Mouse (Mus musculus): ENCODE data around the gene March8. TPM values are rescaled to one million over a fixed set of nuclear protein-coding genes. Genes with fewer than 3 reads are reported as not detected.
"Not testable (repeated sequence)": the region's sequence is repeated elsewhere in the genome, so short reads cannot be mapped to it uniquely, and the experiment has no call there.

March8 gene
- polyA plus RNA-seq, 1 experiment from 2014 or later: 29.4 TPM

DNA sequence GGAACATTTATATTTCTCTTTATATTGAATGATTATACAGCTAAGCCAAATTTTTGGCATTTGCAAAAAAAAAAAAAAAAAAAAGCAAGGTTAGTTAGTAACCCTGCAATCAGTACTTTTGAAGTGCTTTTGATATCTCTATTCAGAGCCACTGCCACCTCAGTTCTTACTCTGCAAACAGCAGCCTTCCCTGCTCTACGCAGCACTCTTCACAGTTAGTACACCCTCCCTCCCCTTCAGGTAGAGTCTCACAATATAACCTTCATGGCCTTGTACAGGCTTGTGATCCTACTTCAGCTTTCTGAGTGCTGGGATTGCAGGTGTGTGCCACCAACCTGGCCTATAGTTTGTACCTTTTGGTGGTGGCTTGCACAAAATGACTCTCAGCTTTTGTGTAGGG lies 15.6 kb downstream of the March8 start:
- H3K4me3 ChIP-seq (ENCODE audit: low read depth, low read length): no peak overlapping the region
- H3K27ac ChIP-seq (ENCODE audit: low read depth, low read length): no peak overlapping the region
- no peak overlapping the region for H3K9ac ChIP-seq (ENCODE audit: low read depth, low read length)
- no peak overlapping the region for H3K4me2 ChIP-seq (replicated peaks; ENCODE audit: low read depth)
- ATAC-seq: no peak
- no peaks in the 10 kb centered on the region for H3K27me3 ChIP-seq (replicated peaks; ENCODE audit: control insufficient read depth, insufficient read depth, low read length)
- H3K36me3 ChIP-seq (ENCODE audit: control insufficient read depth, insufficient read depth): no peaks in the 10 kb centered on the region
- 86% methylated on average over 1 of the region's 1 CpGs for WGBS
- no peaks in the 10 kb centered on the region for H3K9me3 ChIP-seq (ENCODE audit: control insufficient read depth)
- no peak for TF ChIP-seq CTCF (IDR thresholded peaks at IDR 0.05; ENCODE audit: low read depth)
- H3K4me1 ChIP-seq (replicated peaks; ENCODE audit: control insufficient read depth, insufficient read depth, low read length): no peaks in the 10 kb centered on the region

DNA sequence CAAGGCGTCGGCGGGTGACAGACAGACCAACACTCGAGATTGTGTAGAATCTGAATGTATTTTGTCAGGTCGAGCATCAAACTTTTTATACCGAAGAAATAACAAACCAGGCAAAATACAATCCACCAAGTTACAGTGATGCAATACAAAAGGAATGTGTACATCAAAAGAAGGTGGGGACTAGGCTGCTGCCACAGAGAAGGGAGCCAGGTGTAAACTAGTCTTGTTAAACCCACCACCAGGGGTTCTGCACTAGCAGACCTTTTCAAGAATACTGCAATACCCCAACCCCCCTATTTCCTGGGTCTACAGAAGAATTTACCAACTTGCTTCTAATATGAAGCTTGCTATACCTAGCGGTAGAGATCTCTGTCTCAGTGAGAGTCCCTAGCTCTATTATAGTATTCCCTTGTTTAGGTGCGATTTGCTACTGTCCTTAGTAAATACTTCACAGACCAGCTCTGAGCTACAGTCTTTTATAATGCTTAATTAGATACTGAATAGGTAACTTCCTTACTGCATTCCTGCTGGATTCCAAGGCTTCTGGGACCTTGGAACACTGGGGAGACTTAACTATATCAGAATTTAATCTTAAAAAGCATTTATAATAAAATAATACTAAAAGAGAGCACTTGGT lies 18.6 kb downstream of the March8 start:
- H3K9ac ChIP-seq (ENCODE audit: low read depth, low read length); H3K4me3 ChIP-seq (ENCODE audit: low read depth, low read length); H3K4me2 ChIP-seq (replicated peaks; ENCODE audit: low read depth); H3K27ac ChIP-seq (ENCODE audit: low read depth, low read length); ATAC-seq; H3K36me3 ChIP-seq (ENCODE audit: control insufficient read depth, insufficient read depth); H3K4me1 ChIP-seq (replicated peaks; ENCODE audit: control insufficient read depth, insufficient read depth, low read length); H3K27me3 ChIP-seq (replicated peaks; ENCODE audit: control insufficient read depth, insufficient read depth, low read length); H3K9me3 ChIP-seq (ENCODE audit: control insufficient read depth): not testable (repeated sequence)
- 75% methylated on average over 8 of the region's 8 CpGs for WGBS

DNA sequence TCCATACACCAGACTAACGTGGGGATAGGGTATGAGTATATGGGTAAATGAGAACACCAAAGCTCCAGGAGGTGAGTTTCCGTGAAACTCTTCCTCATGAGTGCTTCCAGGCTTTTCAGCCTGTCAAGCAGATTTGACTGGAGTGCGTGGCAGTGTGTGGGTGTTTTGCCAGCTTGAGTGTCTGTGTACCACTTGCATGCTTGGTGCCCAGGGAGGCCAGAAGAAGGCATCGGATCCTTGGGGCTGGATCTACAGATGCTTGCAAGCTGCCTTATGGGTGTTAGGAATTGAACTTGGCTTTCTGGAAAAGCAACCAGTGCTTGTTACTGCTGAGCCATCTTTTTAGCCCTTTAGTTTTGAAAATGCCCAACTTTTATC lies 19.1 kb downstream of the March8 start:
- ATAC-seq: no peak
- Histone ChIP-seq H3K9me3 (ENCODE audit: control insufficient read depth) (no peaks in the 10 kb centered on the region), H3K27me3 (replicated peaks; ENCODE audit: control insufficient read depth, insufficient read depth, low read length) (no peaks in the 10 kb centered on the region), H3K4me1 (replicated peaks; ENCODE audit: control insufficient read depth, insufficient read depth, low read length) (no peaks in the 10 kb centered on the region), H3K4me3 (ENCODE audit: low read depth, low read length) (no peak overlapping the region), H3K4me2 (replicated peaks; ENCODE audit: low read depth) (no peak overlapping the region), H3K36me3 (ENCODE audit: control insufficient read depth, insufficient read depth) (no peaks in the 10 kb centered on the region), H3K27ac (ENCODE audit: low read depth, low read length) (no peak overlapping the region), H3K9ac (ENCODE audit: low read depth, low read length) (no peak overlapping the region)
- 79% methylated on average over 4 of the region's 4 CpGs for WGBS
- no peak for TF ChIP-seq CTCF (IDR thresholded peaks at IDR 0.05; ENCODE audit: low read depth)

DNA sequence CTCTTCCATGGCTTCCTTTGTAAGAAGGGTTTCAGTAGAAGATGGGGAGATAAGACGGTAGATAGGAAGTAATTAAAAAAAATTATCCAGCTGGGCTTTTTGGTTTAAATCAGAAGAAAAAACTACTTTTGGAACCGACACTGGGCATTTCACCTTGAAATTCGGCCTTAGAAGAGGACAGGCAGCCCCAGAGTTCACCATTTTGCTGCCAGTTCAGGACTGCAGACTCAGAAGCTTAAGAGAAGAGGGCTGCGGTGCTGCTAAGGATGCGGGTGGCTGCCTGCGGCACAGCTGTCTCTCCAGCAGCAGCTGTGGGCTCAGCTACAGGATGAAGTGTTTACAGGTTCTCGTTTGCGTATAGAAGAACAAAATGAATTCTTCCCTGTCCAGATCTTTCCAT lies 20.2 kb downstream of the March8 start:
- H3K4me1 ChIP-seq (replicated peaks; ENCODE audit: control insufficient read depth, insufficient read depth, low read length): no peaks in the 10 kb centered on the region
- no peaks in the 10 kb centered on the region for H3K27me3 ChIP-seq (replicated peaks; ENCODE audit: control insufficient read depth, insufficient read depth, low read length)
- ATAC-seq: no peak
- no peak for TF ChIP-seq CTCF (IDR thresholded peaks at IDR 0.05; ENCODE audit: low read depth)
- no peak overlapping the region for H3K9ac ChIP-seq (ENCODE audit: low read depth, low read length)
- H3K27ac ChIP-seq (ENCODE audit: low read depth, low read length): no peak overlapping the region
- no peak overlapping the region for H3K4me3 ChIP-seq (ENCODE audit: low read depth, low read length)
- no peaks in the 10 kb centered on the region for H3K36me3 ChIP-seq (ENCODE audit: control insufficient read depth, insufficient read depth)
- H3K4me2 ChIP-seq (replicated peaks; ENCODE audit: low read depth): no peak overlapping the region
- no peaks in the 10 kb centered on the region for H3K9me3 ChIP-seq (ENCODE audit: control insufficient read depth)
- WGBS: 66% methylated on average over 8 of the region's 8 CpGs

DNA sequence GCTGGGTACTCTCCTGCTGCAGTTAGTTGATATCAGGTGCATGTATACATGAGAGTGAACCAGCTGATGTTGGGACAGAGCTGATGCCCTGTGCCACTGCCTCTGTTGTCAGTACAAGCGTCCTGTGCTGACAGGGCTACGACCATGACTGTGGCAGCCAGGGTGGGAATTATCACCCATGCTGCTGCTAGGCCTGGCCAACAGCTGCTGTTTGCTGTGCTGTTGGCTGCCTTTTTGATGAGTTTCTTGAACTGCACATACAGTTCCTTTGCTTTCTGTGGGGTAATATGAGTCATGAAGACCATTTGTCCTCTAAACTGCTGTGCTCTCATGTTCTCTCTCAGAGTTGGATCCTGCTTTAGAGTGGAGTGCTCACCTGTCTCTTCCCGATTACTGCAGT lies 21.4 kb downstream of the March8 start:
- Histone ChIP-seq H3K4me3 (ENCODE audit: low read depth, low read length) (no peak overlapping the region), H3K9ac (ENCODE audit: low read depth, low read length) (no peak overlapping the region), H3K4me1 (replicated peaks; ENCODE audit: control insufficient read depth, insufficient read depth, low read length) (no peaks in the 10 kb centered on the region), H3K36me3 (ENCODE audit: control insufficient read depth, insufficient read depth) (no peaks in the 10 kb centered on the region), H3K9me3 (ENCODE audit: control insufficient read depth) (no peaks in the 10 kb centered on the region), H3K27me3 (replicated peaks; ENCODE audit: control insufficient read depth, insufficient read depth, low read length) (no peaks in the 10 kb centered on the region), H3K27ac (ENCODE audit: low read depth, low read length) (no peak overlapping the region), H3K4me2 (replicated peaks; ENCODE audit: low read depth) (no peak overlapping the region)
- 71% methylated on average over 3 of the region's 3 CpGs for WGBS
- no peak for ATAC-seq
- no peak for TF ChIP-seq CTCF (IDR thresholded peaks at IDR 0.05; ENCODE audit: low read depth)

DNA sequence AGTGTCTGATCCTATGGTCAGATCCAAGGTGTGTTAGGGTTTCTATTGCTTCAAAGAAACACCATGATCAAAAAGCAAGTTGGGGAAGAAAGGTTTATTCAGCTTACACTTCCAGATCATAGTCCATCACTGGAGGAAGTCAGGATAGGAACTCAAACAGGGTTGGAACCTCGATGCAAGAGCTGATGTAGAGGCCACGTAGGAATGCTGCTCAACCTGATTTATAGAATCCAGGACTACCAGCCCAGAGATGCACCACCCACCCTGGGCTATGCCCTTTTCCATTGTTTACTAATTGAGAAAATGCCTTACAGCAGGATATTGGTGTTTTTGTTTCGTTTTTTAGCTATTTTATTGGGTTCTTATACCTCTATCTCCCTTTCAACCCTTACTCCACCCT lies 23.6 kb downstream of the March8 start:
- H3K9me3 ChIP-seq (ENCODE audit: control insufficient read depth): no peaks in the 10 kb centered on the region
- 63% methylated on average over 3 of the region's 3 CpGs for WGBS
- H3K36me3 ChIP-seq (ENCODE audit: control insufficient read depth, insufficient read depth): no peaks in the 10 kb centered on the region
- TF ChIP-seq CTCF (IDR thresholded peaks at IDR 0.05; ENCODE audit: low read depth): no peak
- ATAC-seq: peak; percentile 65
- no peak overlapping the region for H3K27ac ChIP-seq (ENCODE audit: low read depth, low read length)
- H3K4me1 ChIP-seq (replicated peaks; ENCODE audit: control insufficient read depth, insufficient read depth, low read length): no peaks in the 10 kb centered on the region
- H3K9ac ChIP-seq (ENCODE audit: low read depth, low read length): no peak overlapping the region
- H3K4me2 ChIP-seq (replicated peaks; ENCODE audit: low read depth): no peak overlapping the region
- no peaks in the 10 kb centered on the region for H3K27me3 ChIP-seq (replicated peaks; ENCODE audit: control insufficient read depth, insufficient read depth, low read length)
- no peak overlapping the region for H3K4me3 ChIP-seq (ENCODE audit: low read depth, low read length)

DNA sequence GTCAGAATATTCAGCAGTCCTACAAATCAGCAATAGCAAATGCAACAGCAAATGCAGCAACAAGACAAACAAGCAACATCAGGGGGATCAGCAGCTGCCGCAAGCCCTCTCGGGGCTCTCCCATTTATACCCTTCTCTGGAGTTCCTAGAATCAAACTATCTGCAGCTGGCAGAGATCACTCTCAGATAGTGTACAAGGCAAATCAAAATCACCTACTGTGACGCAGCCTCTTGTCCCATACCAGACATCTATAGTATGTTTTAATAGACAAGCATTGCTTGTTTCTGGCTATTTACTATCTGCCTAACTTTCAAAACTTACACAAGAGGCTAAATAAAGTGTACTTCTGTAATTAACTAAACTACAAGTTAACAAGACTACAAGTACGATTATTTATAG lies 24.2 kb downstream of the March8 start:
- Histone ChIP-seq H3K4me1 (replicated peaks; ENCODE audit: control insufficient read depth, insufficient read depth, low read length) (no peaks in the 10 kb centered on the region), H3K9ac (ENCODE audit: low read depth, low read length) (no peak overlapping the region), H3K4me3 (ENCODE audit: low read depth, low read length) (no peak overlapping the region), H3K9me3 (ENCODE audit: control insufficient read depth) (no peaks in the 10 kb centered on the region), H3K36me3 (ENCODE audit: control insufficient read depth, insufficient read depth) (no peaks in the 10 kb centered on the region), H3K27ac (ENCODE audit: low read depth, low read length) (no peak overlapping the region), H3K4me2 (replicated peaks; ENCODE audit: low read depth) (no peak overlapping the region), H3K27me3 (replicated peaks; ENCODE audit: control insufficient read depth, insufficient read depth, low read length) (no peaks in the 10 kb centered on the region)
- no peak for TF ChIP-seq CTCF (IDR thresholded peaks at IDR 0.05; ENCODE audit: low read depth)
- no peak for ATAC-seq
- WGBS: 90% methylated on average over 4 of the region's 4 CpGs
